Mouse (Mus musculus) ZHBTc4 (cell line): ENCODE results near the gene Fnbp1.
"Not testable (repeated sequence)": the region's sequence is repeated elsewhere in the genome, so short reads cannot be mapped to it uniquely, and the experiment has no call there.

ENCODE experiments used
- DNase-seq: peaks from one replicate; pipeline ENCODE4 v3.0.0-alpha.2; 2011; ENCODE audit warnings: low read depth, low spot score

The Fnbp1 gene

GRCm38 (mm10) chr2:31141867-31142454 is at the start of gene Fnbp1:
Gene Fnbp1 (minus strand): TSS chr2:31142008.
- peak; percentile 95 for DNase-seq

GRCm38 (mm10) chr2:31189654-31190053 is 47.8 kb upstream of the Fnbp1 start:
- DNase-seq, result no peak

- no peak for DNase-seq
Measured at GRCm38 (mm10) chr2:31188691-31189090, 46.9 kb upstream of the Fnbp1 start.

- DNase-seq, result no peak
Measured at GRCm38 (mm10) chr2:31183830-31184229, 42.0 kb upstream of the Fnbp1 start.

- DNase-seq, result no peak
Measured at GRCm38 (mm10) chr2:31182786-31183330, 41.0 kb upstream of the Fnbp1 start.

- no peak for DNase-seq
Measured at GRCm38 (mm10) chr2:31180081-31180551, 38.3 kb upstream of the Fnbp1 start.

GRCm38 (mm10) chr2:31179471-31179870 is 37.7 kb upstream of the Fnbp1 start:
- DNase-seq, result peak; percentile 32

GRCm38 (mm10) chr2:31178593-31178992 is 36.8 kb upstream of the Fnbp1 start:
- DNase-seq, result peak; percentile 47

- peak; percentile 82 for DNase-seq
Measured at GRCm38 (mm10) chr2:31173290-31173689, 31.5 kb upstream of the Fnbp1 start.

- peak; percentile 55 for DNase-seq
Measured at GRCm38 (mm10) chr2:31172536-31172935, 30.7 kb upstream of the Fnbp1 start.

GRCm38 (mm10) chr2:31172001-31172400 is 30.2 kb upstream of the Fnbp1 start:
- DNase-seq, result no peak

GRCm38 (mm10) chr2:31170164-31170563 is 28.4 kb upstream of the Fnbp1 start:
- no peak for DNase-seq

GRCm38 (mm10) chr2:31169001-31169400 is 27.2 kb upstream of the Fnbp1 start:
- DNase-seq, result peak; percentile 62

GRCm38 (mm10) chr2:31167571-31167970 is 25.8 kb upstream of the Fnbp1 start:
- DNase-seq, result not testable (repeated sequence)

GRCm38 (mm10) chr2:31165529-31165928 is 23.7 kb upstream of the Fnbp1 start:
- DNase-seq, result peak; percentile 59

GRCm38 (mm10) chr2:31164841-31165455 is 23.1 kb upstream of the Fnbp1 start:
- DNase-seq, result peak; percentile 65

- DNase-seq, result peak; percentile 98
Measured at GRCm38 (mm10) chr2:31163361-31164118, 21.7 kb upstream of the Fnbp1 start.

GRCm38 (mm10) chr2:31161620-31162019 is 19.8 kb upstream of the Fnbp1 start:
- DNase-seq, result peak; percentile 47

- no peak for DNase-seq
Measured at GRCm38 (mm10) chr2:31160147-31160920, 18.5 kb upstream of the Fnbp1 start.

- no peak for DNase-seq
Measured at GRCm38 (mm10) chr2:31156846-31157245, 15.0 kb upstream of the Fnbp1 start.
